Mouse (Mus musculus): ENCODE results near the gene Vmn1r175.
"Not testable (repeated sequence)": the region's sequence is repeated elsewhere in the genome, so short reads cannot be mapped to it uniquely, and the experiment has no call there.

Vmn1r175 gene

GRCm38 (mm10) chr7:23810543-23810942 lies at the start of gene Vmn1r175:
Vmn1r175 (minus strand) TSS chr7:23810643.
- not testable (repeated sequence) for DNase-seq (ENCODE audit: low spot score)

GRCm38 (mm10) chr7:23837272-23837671 lies 26.8 kb upstream of the Vmn1r175 start, which contains the start of gene Vmn1r176:
Vmn1r176 (minus strand) TSS chr7:23837372.
- not testable (repeated sequence) for DNase-seq (ENCODE audit: low spot score)

- DNase-seq (ENCODE audit: low spot score): no peak
Observed at GRCm38 (mm10) chr7:23784526-23784925, 25.9 kb downstream of the Vmn1r175 start.
